ENCODE assay signal across 25 mouse cellular contexts in the genomic region with DNA sequence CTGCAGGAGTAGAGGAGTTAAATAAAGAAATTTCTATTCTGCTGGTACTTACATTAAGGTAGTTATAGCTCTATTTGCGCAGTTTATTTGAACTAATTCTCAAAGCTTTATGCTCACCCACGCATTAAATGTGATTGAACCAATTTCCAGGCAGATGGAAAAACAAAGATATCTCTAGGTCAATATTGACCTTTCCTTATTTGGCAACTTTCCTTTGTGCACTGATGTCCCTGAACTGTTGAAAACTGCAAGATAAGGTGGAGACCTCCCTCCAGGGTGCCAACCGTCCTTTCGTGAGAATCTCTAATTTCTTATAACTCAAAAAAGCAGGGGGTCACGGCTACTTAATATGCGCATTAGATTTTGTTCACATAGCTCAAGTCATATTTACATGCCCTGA. TPM values are rescaled to one million over a fixed set of nuclear protein-coding genes. Genes with fewer than 3 reads are reported as not detected.
DNase-seq lines count a peak whose midpoint lies in the region; ATAC-seq and TF ChIP-seq lines count a peak whose summit lies in the region.
"Had no signal": no experiment of that assay in that cellular context is flagged by ENCODE, and none has a peak within 500 bp of the region (broad histone marks: within the 10 kb centered on the region; RNA-seq: fewer than 3 reads in every experiment).

No protein-coding gene starts in this region.

- no peak overlapping the region for H3K27ac ChIP-seq in forebrain, embryonic 12.5 days
- H3K27ac ChIP-seq in forebrain, postnatal 0 days (ENCODE audit: low read depth, low read length): no peak overlapping the region
- H3K27ac ChIP-seq in midbrain, embryonic 14.5 days (replicated peaks; ENCODE audit: low read depth, low read length): no peak overlapping the region
- no peak overlapping the region for H3K27ac ChIP-seq in midbrain, embryonic 15.5 days
- H3K27ac ChIP-seq in stomach, postnatal 0 days (replicated peaks): no peak overlapping the region
- H3K27ac ChIP-seq: embryonic facial prominence, embryonic 15.5 days; heart, adult 2 months; heart, embryonic 15.5 days; hindbrain, embryonic 13.5 days; hindbrain, postnatal 0 days had no signal

- no peaks in the 10 kb centered on the region for H3K36me3 ChIP-seq in forebrain, embryonic 12.5 days (replicated peaks)
- no peaks in the 10 kb centered on the region for H3K36me3 ChIP-seq in forebrain, postnatal 0 days (ENCODE audit: insufficient read depth)
- H3K36me3 ChIP-seq in midbrain, embryonic 14.5 days (ENCODE audit: control insufficient read depth, insufficient read depth, low read length): no peaks in the 10 kb centered on the region
- no peaks in the 10 kb centered on the region for H3K36me3 ChIP-seq in midbrain, embryonic 15.5 days (replicated peaks)
- no peaks in the 10 kb centered on the region for H3K36me3 ChIP-seq in stomach, postnatal 0 days (ENCODE audit: control insufficient read depth, insufficient read depth, low read length)
- H3K36me3 ChIP-seq: embryonic facial prominence, embryonic 15.5 days; heart, embryonic 15.5 days; hindbrain, embryonic 13.5 days had no signal

- no peak for TF ChIP-seq EP300 in stomach, postnatal 0 days (optimal IDR thresholded peaks at IDR 0.05)

- H3K9me3 ChIP-seq in forebrain, embryonic 12.5 days: no peaks in the 10 kb centered on the region
- no peaks in the 10 kb centered on the region for H3K9me3 ChIP-seq in forebrain, postnatal 0 days (ENCODE audit: low read length)
- H3K9me3 ChIP-seq in midbrain, embryonic 14.5 days (ENCODE audit: control insufficient read depth, low read length): no peaks in the 10 kb centered on the region
- H3K9me3 ChIP-seq in midbrain, embryonic 15.5 days: no peaks in the 10 kb centered on the region
- H3K9me3 ChIP-seq in stomach, postnatal 0 days (ENCODE audit: control insufficient read depth, low read length): no peaks in the 10 kb centered on the region
- H3K9me3 ChIP-seq: embryonic facial prominence, embryonic 15.5 days; heart, embryonic 15.5 days; hindbrain, embryonic 13.5 days had no signal

- no peak for TF ChIP-seq CTCF in forebrain, postnatal 0 days (IDR thresholded peaks at IDR 0.05; ENCODE audit: low read depth)
- TF ChIP-seq CTCF in stomach, postnatal 0 days (IDR thresholded peaks at IDR 0.05; ENCODE audit: low read depth): no peak

- no peak for DNase-seq in forebrain, postnatal 0 days
- DNase-seq in midbrain, embryonic 14.5 days: peak; percentile 14
- peak; percentile 30 for DNase-seq in retina, postnatal 1 day
- DNase-seq in stomach, postnatal 0 days (ENCODE audit: low spot score): no peak
- no peak for DNase-seq in layer of hippocampus, postnatal 10 days (ENCODE audit: low spot score in 2 of 2)
- DNase-seq in left cerebral cortex, adult 8-10 months (ENCODE audit: low spot score in 2 of 2): no peak
- DNase-seq: adrenal gland, postnatal 25 days; cerebellum, adult 8-10 months; cerebellum, postnatal 14 days; gastrocnemius, postnatal 14 days; heart, adult 2 months; heart, postnatal 14 days had no signal

- peak; percentile 60; the same call in 1 of the 2 replicates for ATAC-seq in forebrain, embryonic 12.5 days (ENCODE audit: low FRiP score)
- no peak for ATAC-seq in forebrain, postnatal 0 days
- no peak for ATAC-seq in midbrain, embryonic 14.5 days (ENCODE audit: low FRiP score, low TSS enrichment)
- no peak for ATAC-seq in midbrain, embryonic 15.5 days (replicated peaks)
- ATAC-seq in stomach, postnatal 0 days (ENCODE audit: low FRiP score, low TSS enrichment): peak; percentile 53; the same call in 1 of the 2 replicates
- ATAC-seq: activated CD4-positive, CD25-positive, alpha-beta regulatory T cell, adult 4 months; forebrain, embryonic 16.5 days; hindbrain, postnatal 0 days; Patski had no signal

- H3K4me2 ChIP-seq in forebrain, embryonic 12.5 days: no peak overlapping the region
- H3K4me2 ChIP-seq in forebrain, postnatal 0 days (ENCODE audit: low read depth): no peak overlapping the region
- H3K4me2 ChIP-seq in midbrain, embryonic 14.5 days (ENCODE audit: low read length): no peak overlapping the region
- no peak overlapping the region for H3K4me2 ChIP-seq in midbrain, embryonic 15.5 days
- H3K4me2 ChIP-seq in stomach, postnatal 0 days (replicated peaks; ENCODE audit: low read depth): no peak overlapping the region
- H3K4me2 ChIP-seq: embryonic facial prominence, embryonic 15.5 days; heart, embryonic 11.5 days; heart, embryonic 15.5 days; hindbrain, embryonic 13.5 days had no signal

- 0 out of 2 replicates have a peak, but pooled peaks cover 4% of the 10 kb centered on the region for H3K4me1 ChIP-seq in forebrain, embryonic 12.5 days
- H3K4me1 ChIP-seq in forebrain, postnatal 0 days (ENCODE audit: insufficient read depth): no peaks in the 10 kb centered on the region
- H3K4me1 ChIP-seq in midbrain, embryonic 14.5 days (ENCODE audit: control insufficient read depth, insufficient read depth, low read length): no peaks in the 10 kb centered on the region
- no peaks in the 10 kb centered on the region for H3K4me1 ChIP-seq in midbrain, embryonic 15.5 days
- no peaks in the 10 kb centered on the region for H3K4me1 ChIP-seq in stomach, postnatal 0 days (replicated peaks; ENCODE audit: control insufficient read depth, insufficient read depth)
- H3K4me1 ChIP-seq: heart, embryonic 15.5 days; hindbrain, embryonic 13.5 days had no signal

- 59% methylated on average over 6 of the region's 6 CpGs for WGBS in forebrain, embryonic 12.5 days
- WGBS in forebrain, postnatal 0 days: 58% methylated on average over 6 of the region's 6 CpGs
- WGBS in midbrain, embryonic 14.5 days: 51% methylated on average over 6 of the region's 6 CpGs
- 48% methylated on average over 6 of the region's 6 CpGs for WGBS in midbrain, embryonic 15.5 days
- 53% methylated on average over 6 of the region's 6 CpGs for WGBS in stomach, postnatal 0 days

- no peak overlapping the region for H3K9ac ChIP-seq in forebrain, embryonic 12.5 days
- no peak overlapping the region for H3K9ac ChIP-seq in forebrain, postnatal 0 days
- H3K9ac ChIP-seq in midbrain, embryonic 14.5 days (replicated peaks; ENCODE audit: low read length): no peak overlapping the region
- no peak overlapping the region for H3K9ac ChIP-seq in midbrain, embryonic 15.5 days
- H3K9ac ChIP-seq in stomach, postnatal 0 days (ENCODE audit: low read length): no peak overlapping the region
- H3K9ac ChIP-seq: embryonic facial prominence, embryonic 15.5 days; heart, embryonic 15.5 days; hindbrain, embryonic 13.5 days had no signal

- H3K4me3 ChIP-seq in forebrain, embryonic 12.5 days (replicated peaks): no peak overlapping the region
- no peak overlapping the region for H3K4me3 ChIP-seq in forebrain, postnatal 0 days (ENCODE audit: low read depth, low read length)
- H3K4me3 ChIP-seq in midbrain, embryonic 14.5 days (replicated peaks; ENCODE audit: low read depth, low read length): no peak overlapping the region
- H3K4me3 ChIP-seq in midbrain, embryonic 15.5 days: no peak overlapping the region
- H3K4me3 ChIP-seq in stomach, postnatal 0 days (ENCODE audit: low read depth, low read length): no peak overlapping the region
- H3K4me3 ChIP-seq: embryonic facial prominence, embryonic 15.5 days; heart, adult 2 months; heart, embryonic 15.5 days; hindbrain, embryonic 13.5 days had no signal

- no peaks in the 10 kb centered on the region for H3K27me3 ChIP-seq in forebrain, embryonic 12.5 days
- H3K27me3 ChIP-seq in forebrain, postnatal 0 days (ENCODE audit: insufficient read depth, low read length): no peaks in the 10 kb centered on the region
- H3K27me3 ChIP-seq in midbrain, embryonic 14.5 days (ENCODE audit: control insufficient read depth, insufficient read depth, low read length): no peaks in the 10 kb centered on the region
- H3K27me3 ChIP-seq in midbrain, embryonic 15.5 days (replicated peaks): no peaks in the 10 kb centered on the region
- H3K27me3 ChIP-seq in stomach, postnatal 0 days (ENCODE audit: control insufficient read depth, insufficient read depth, low read length): no peaks in the 10 kb centered on the region
- H3K27me3 ChIP-seq: CH12.LX; embryonic facial prominence, embryonic 15.5 days; heart, embryonic 15.5 days; hindbrain, embryonic 13.5 days; Patski had no signal

RNA-seq across cellular contexts. Expression of gene Prss23, which starts 52.6 kb away (rescaled TPM):
- 21.3 and 22.3 TPM in 2 replicates for polyA plus RNA-seq in forebrain, embryonic 12.5 days (2016; fragmentation: Nextera tagmentation; extraction: Ambion mirVana)
- total RNA-seq in forebrain, postnatal 0 days (2014; rRNA removed): 9.0 and 18.1 TPM in 2 replicates
- polyA plus RNA-seq in forebrain, postnatal 0 days (2015; fragmentation: Nextera tagmentation; extraction: Ambion mirVana): 9.7 and 11.5 TPM in 2 replicates
- polyA plus RNA-seq in midbrain, embryonic 14.5 days (2014; fragmentation: Nextera tagmentation; extraction: Ambion mirVana): 6.5 and 12.3 TPM in 2 replicates
- polyA plus RNA-seq in midbrain, embryonic 15.5 days (2015; fragmentation: Nextera tagmentation; extraction: Ambion mirVana): 12.0 and 12.6 TPM in 2 replicates
- polyA plus RNA-seq in stomach, postnatal 0 days (2015; fragmentation: Nextera tagmentation; extraction: Ambion mirVana): 58.3 and 67.7 TPM in 2 replicates
- total RNA-seq in layer of hippocampus, postnatal 10 days (2021): 10 to 100 TPM in 1 of 2 experiments, 1 to 10 TPM in 1; 7.8 to 10.5 TPM
- total RNA-seq in left cerebral cortex, adult 8-10 months (2022): 10 to 100 TPM; 14.7 to 20.7 (median 17.6) TPM
- total RNA-seq: common myeloid progenitor, adult 5-6 weeks; hematopoietic stem cell, adult 5-6 weeks had no signal
- polyA plus RNA-seq: activated CD4-positive, CD25-positive, alpha-beta regulatory T cell, adult 4 months had no signal

RNA-seq across cellular contexts. Expression of gene Me3, which starts 52.7 kb away (rescaled TPM):
- 0.97 and 1.2 TPM in 2 replicates for polyA plus RNA-seq in forebrain, embryonic 12.5 days (2016; fragmentation: Nextera tagmentation; extraction: Ambion mirVana)
- total RNA-seq in forebrain, postnatal 0 days (2014; rRNA removed): 11.8 and 15.6 TPM in 2 replicates
- 14.7 and 15.1 TPM in 2 replicates for polyA plus RNA-seq in forebrain, postnatal 0 days (2015; fragmentation: Nextera tagmentation; extraction: Ambion mirVana)
- 5.9 and 6.9 TPM in 2 replicates for polyA plus RNA-seq in midbrain, embryonic 14.5 days (2014; fragmentation: Nextera tagmentation; extraction: Ambion mirVana)
- 9.0 and 11.2 TPM in 2 replicates for polyA plus RNA-seq in midbrain, embryonic 15.5 days (2015; fragmentation: Nextera tagmentation; extraction: Ambion mirVana)
- 4.8 and 5.9 TPM in 2 replicates for polyA plus RNA-seq in stomach, postnatal 0 days (2015; fragmentation: Nextera tagmentation; extraction: Ambion mirVana)
- 10 to 100 TPM; 66.2 to 66.8 TPM for total RNA-seq in layer of hippocampus, postnatal 10 days (2021)
- total RNA-seq in left cerebral cortex, adult 8-10 months (2022): 10 to 100 TPM; 91.3 to 99.5 (median 96.9) TPM
- total RNA-seq: CH12.LX; common myeloid progenitor, adult 5-6 weeks; hematopoietic stem cell, adult 5-6 weeks had no signal

Comparison
In these comparisons a context has a peak if more than half of its experiments do, and no peak if none do; other contexts are left out.
1. ATAC-seq: peak in forebrain, embryonic 12.5 days (single experiment) and stomach, postnatal 0 days (single experiment); none in forebrain, postnatal 0 days (single experiment), midbrain, embryonic 14.5 days (single experiment) and midbrain, embryonic 15.5 days (single experiment).
2. DNase-seq: peak in midbrain, embryonic 14.5 days (single experiment) and retina, postnatal 1 day (single experiment); none in forebrain, postnatal 0 days (single experiment), stomach, postnatal 0 days (single experiment), layer of hippocampus, postnatal 10 days (0 of 2) and left cerebral cortex, adult 8-10 months (0 of 2).